Mouse (Mus musculus): ENCODE data around the gene Cldn3. TPM values are rescaled to one million over a fixed set of nuclear protein-coding genes. Genes with fewer than 3 reads are reported as not detected.
A peak's percentile ranks its signal among the peaks of the same experiment; 100 is the strongest.

The Cldn3 gene
- polyA plus RNA-seq, 1 experiment from 2014 or later, result 13.0 TPM

DNA sequence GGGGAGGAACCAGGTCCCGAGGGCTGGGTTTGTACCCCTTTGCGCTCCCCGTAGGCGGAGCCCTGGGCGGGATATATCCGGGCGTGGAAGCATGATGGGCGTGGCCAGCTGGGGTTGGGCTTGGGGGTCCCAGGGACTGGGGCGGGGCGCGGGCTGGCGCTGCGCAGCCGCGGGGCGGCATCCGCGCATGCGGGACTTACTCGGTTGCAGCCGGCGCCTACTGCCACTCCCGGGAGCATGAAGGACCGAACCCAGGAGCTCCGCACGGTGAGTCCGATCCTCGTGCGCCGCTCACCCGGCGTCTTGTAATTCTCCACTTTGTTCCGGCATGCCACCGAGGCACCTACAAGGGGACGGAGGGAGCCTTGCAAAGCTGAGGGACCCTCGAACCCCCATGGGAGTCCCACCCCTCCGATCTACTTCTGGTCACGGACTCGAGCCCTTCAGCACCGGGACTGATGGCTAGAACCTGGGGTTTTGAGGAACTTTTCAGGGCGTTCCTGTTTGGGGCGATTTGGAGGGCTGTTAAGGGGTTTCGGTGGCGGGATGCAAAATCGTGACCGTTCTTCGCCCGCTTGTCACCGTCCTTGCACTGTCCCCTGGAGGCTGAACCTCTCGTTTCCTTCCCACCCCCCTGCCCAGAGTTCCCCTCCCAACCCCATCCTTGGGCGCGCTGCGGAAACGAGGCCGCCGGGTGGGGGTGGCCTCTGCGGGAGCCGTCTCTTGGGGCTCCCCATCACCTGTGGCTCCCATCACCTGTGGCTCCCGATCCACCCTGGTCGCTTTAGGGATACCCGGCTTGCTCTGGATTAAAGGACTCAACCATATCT is 37.5 kb downstream of the Cldn3 start, which contains the start of gene Stx1a:
Gene Stx1a, plus strand, starts transcription at position 139 of the 830 bp plus-strand sequence.
- WGBS, result under 1% methylated on average over 61 of the region's 61 CpGs
- H3K4me2 ChIP-seq (ENCODE audit: low read length), result peak within 1 kb of the TSS; percentile 96
- no peaks in the 10 kb centered on the region for H3K9me3 ChIP-seq (ENCODE audit: control insufficient read depth, low read length)
- H3K4me1 ChIP-seq (replicated peaks; ENCODE audit: control insufficient read depth, insufficient read depth, low read length), result peaks cover 21% of the 10 kb centered on the region
- peak within 1 kb of the TSS; percentile 69 for H3K4me3 ChIP-seq (replicated peaks; ENCODE audit: low read length)
- H3K36me3 ChIP-seq (ENCODE audit: control insufficient read depth, insufficient read depth), result no peaks in the 10 kb centered on the region
- no peaks in the 10 kb centered on the region for H3K27me3 ChIP-seq (replicated peaks; ENCODE audit: control insufficient read depth, insufficient read depth, low read length)
- no peak within 1 kb of the TSS for H3K27ac ChIP-seq (ENCODE audit: low read length)
- ATAC-seq, result peak; percentile 96
- H3K9ac ChIP-seq (replicated peaks; ENCODE audit: low read depth, low read length), result peak within 1 kb of the TSS; percentile 75

DNA sequence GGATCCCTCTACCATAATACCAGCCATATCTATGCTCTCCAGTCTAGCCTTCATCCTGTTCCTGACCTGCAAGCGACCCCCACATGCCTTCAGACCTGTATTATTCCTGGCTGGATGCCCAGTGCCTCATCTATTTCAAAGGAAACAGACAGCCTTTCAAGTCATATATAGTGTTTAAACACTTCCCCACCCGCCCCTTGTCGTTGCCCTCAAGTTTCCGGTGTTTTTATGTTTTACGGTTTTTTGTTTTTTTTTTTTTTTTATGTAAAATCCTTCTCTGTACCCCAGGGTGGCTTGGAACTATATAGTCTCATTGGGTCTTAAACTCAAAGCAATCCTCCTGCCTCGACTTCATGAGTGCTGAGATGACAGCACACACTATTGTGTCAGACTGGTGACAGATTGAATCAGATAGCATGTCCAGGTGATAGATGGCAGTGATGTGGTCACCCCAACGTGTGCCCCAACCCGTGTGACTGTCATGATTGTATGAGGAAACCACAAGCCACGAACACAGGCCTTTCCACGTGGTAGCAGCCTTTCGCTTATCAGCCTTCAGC is 38.7 kb downstream of the Cldn3 start:
- Histone ChIP-seq H3K27me3 (replicated peaks; ENCODE audit: control insufficient read depth, insufficient read depth, low read length) (no peaks in the 10 kb centered on the region), H3K4me2 (ENCODE audit: low read length) (peak overlapping the region; percentile 96; the same call in 1 of the 2 replicates), H3K27ac (ENCODE audit: low read length) (no peak overlapping the region), H3K36me3 (ENCODE audit: control insufficient read depth, insufficient read depth) (no peaks in the 10 kb centered on the region), H3K4me1 (replicated peaks; ENCODE audit: control insufficient read depth, insufficient read depth, low read length) (peaks cover 21% of the 10 kb centered on the region), H3K9me3 (ENCODE audit: control insufficient read depth, low read length) (no peaks in the 10 kb centered on the region), H3K4me3 (replicated peaks; ENCODE audit: low read length) (no peak overlapping the region; the same call in 1 of the 2 replicates), H3K9ac (replicated peaks; ENCODE audit: low read depth, low read length) (no peak overlapping the region)
- 72% methylated on average over 11 of the region's 11 CpGs for WGBS
- ATAC-seq, result no peak

GRCm38 (mm10) chr5:135025899-135026298 is 39.9 kb downstream of the Cldn3 start:
- H3K9ac ChIP-seq (replicated peaks; ENCODE audit: low read depth, low read length), result no peak overlapping the region
- no peak overlapping the region for H3K4me2 ChIP-seq (ENCODE audit: low read length)
- H3K27me3 ChIP-seq (replicated peaks; ENCODE audit: control insufficient read depth, insufficient read depth, low read length), result no peaks in the 10 kb centered on the region
- no peaks in the 10 kb centered on the region for H3K36me3 ChIP-seq (ENCODE audit: control insufficient read depth, insufficient read depth)
- peaks cover 21% of the 10 kb centered on the region for H3K4me1 ChIP-seq (replicated peaks; ENCODE audit: control insufficient read depth, insufficient read depth, low read length)
- ATAC-seq, result no peak
- no peak overlapping the region for H3K4me3 ChIP-seq (replicated peaks; ENCODE audit: low read length)
- WGBS, result 21% methylated on average over 7 of the region's 7 CpGs
- H3K9me3 ChIP-seq (ENCODE audit: control insufficient read depth, low read length), result no peaks in the 10 kb centered on the region
- no peak overlapping the region for H3K27ac ChIP-seq (ENCODE audit: low read length)

GRCm38 (mm10) chr5:135029007-135029854 is 43.2 kb downstream of the Cldn3 start:
- WGBS, result 49% methylated on average over 18 of the region's 18 CpGs
- Histone ChIP-seq H3K9me3 (ENCODE audit: control insufficient read depth, low read length) (no peaks in the 10 kb centered on the region), H3K9ac (replicated peaks; ENCODE audit: low read depth, low read length) (no peak overlapping the region), H3K4me1 (replicated peaks; ENCODE audit: control insufficient read depth, insufficient read depth, low read length) (peaks cover 11% of the 10 kb centered on the region), H3K4me3 (replicated peaks; ENCODE audit: low read length) (no peak overlapping the region), H3K36me3 (ENCODE audit: control insufficient read depth, insufficient read depth) (no peaks in the 10 kb centered on the region), H3K4me2 (ENCODE audit: low read length) (no peak overlapping the region), H3K27me3 (replicated peaks; ENCODE audit: control insufficient read depth, insufficient read depth, low read length) (no peaks in the 10 kb centered on the region), H3K27ac (ENCODE audit: low read length) (no peak overlapping the region)
- no peak for ATAC-seq

DNA sequence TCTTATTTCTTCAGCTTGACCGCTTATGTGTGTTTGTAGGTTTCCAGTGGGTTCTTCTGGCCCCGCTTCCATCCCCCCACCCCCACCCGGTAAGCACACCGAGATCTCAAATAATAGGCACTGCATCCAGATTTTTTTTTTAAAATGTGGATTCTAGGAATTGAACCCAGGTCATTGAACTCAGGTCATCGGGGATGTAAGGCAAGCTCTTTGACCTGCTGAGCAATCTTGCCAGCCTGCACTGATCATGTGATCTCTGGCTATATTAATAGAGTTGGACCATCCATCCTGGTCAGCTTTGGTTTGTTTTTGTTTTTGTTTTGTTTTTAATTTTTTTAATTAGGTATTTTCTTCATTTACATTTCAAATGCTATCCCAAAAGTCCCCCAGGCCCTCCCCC is 46.6 kb downstream of the Cldn3 start:
- WGBS, result 95% methylated on average over 5 of the region's 5 CpGs
- no peak for ATAC-seq
- no peaks in the 10 kb centered on the region for H3K36me3 ChIP-seq (ENCODE audit: control insufficient read depth, insufficient read depth)
- no peaks in the 10 kb centered on the region for H3K4me1 ChIP-seq (replicated peaks; ENCODE audit: control insufficient read depth, insufficient read depth, low read length)
- no peak overlapping the region for H3K9ac ChIP-seq (replicated peaks; ENCODE audit: low read depth, low read length)
- H3K9me3 ChIP-seq (ENCODE audit: control insufficient read depth, low read length), result peaks cover 3% of the 10 kb centered on the region; the same call in 1 of the 2 replicates
- H3K4me3 ChIP-seq (replicated peaks; ENCODE audit: low read length), result no peak overlapping the region
- H3K27ac ChIP-seq (ENCODE audit: low read length), result no peak overlapping the region
- no peak overlapping the region for H3K4me2 ChIP-seq (ENCODE audit: low read length)
- no peaks in the 10 kb centered on the region for H3K27me3 ChIP-seq (replicated peaks; ENCODE audit: control insufficient read depth, insufficient read depth, low read length)

DNA sequence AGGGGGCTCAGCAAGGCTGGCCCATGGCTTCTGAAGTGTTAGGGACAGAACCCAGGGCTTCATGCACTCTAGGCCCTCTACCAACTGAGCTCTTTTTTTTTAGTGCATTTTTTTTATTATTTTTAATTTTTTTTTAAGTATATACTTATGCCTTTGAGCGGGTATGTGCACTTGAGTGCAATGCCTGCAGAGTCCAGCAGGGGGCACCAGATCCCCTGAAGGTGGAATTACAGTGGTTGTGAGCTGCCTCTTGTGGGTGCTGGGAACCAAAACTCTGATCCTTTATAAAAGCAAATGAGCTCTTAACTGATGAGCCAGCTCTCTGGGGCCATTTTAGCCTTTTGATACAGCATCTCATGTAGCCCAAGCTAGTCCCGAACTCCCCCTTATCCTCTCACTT is 48.6 kb downstream of the Cldn3 start:
- Histone ChIP-seq H3K9ac (replicated peaks; ENCODE audit: low read depth, low read length) (no peak overlapping the region), H3K4me1 (replicated peaks; ENCODE audit: control insufficient read depth, insufficient read depth, low read length) (no peaks in the 10 kb centered on the region), H3K27me3 (replicated peaks; ENCODE audit: control insufficient read depth, insufficient read depth, low read length) (no peaks in the 10 kb centered on the region), H3K4me3 (replicated peaks; ENCODE audit: low read length) (no peak overlapping the region), H3K9me3 (ENCODE audit: control insufficient read depth, low read length) (peaks cover 3% of the 10 kb centered on the region; the same call in 1 of the 2 replicates), H3K4me2 (ENCODE audit: low read length) (no peak overlapping the region), H3K36me3 (ENCODE audit: control insufficient read depth, insufficient read depth) (no peaks in the 10 kb centered on the region), H3K27ac (ENCODE audit: low read length) (no peak overlapping the region)
- WGBS, result 98% methylated on average over 2 of the region's 2 CpGs
- ATAC-seq, result no peak

DNA sequence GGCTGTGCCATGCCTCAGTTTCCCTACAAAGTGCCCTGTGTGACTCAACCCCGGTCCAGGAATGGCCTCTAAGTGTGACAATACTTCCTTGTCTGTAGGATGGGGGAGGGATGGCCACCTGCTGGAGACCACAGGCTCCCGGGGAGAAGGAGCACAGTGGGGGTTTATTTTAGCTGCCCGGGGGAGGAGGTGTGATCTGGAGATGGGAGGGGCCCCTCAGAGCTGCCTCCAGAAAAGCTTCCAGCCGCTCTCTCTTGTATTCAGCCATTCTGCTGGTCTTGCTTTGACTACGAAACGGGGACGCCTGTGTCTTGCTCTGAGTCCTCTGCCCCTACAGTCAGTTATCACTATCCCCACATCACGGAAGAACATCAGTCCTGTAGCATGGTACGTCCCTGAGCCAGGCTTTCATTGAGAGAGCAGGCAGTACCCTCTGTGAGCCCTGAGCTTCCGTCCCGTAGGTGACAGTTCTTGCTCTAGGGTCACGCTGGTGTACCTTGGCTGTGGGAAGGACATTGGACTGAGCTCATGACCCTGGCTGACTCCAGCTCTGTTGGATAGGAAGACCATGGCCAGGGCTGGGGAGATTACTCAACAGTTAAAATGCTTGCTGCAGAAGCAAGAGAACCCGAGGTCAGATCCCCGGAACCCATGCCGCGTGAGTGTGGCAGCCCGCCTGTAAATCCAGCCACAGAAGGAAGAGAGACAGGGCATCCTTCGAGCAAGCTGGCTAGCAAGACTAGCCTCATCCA is 49.8 kb downstream of the Cldn3 start:
- Histone ChIP-seq H3K27ac (ENCODE audit: low read length) (no peak overlapping the region), H3K9me3 (ENCODE audit: control insufficient read depth, low read length) (peaks cover 3% of the 10 kb centered on the region; the same call in 1 of the 2 replicates), H3K4me2 (ENCODE audit: low read length) (no peak overlapping the region), H3K4me1 (replicated peaks; ENCODE audit: control insufficient read depth, insufficient read depth, low read length) (no peaks in the 10 kb centered on the region), H3K9ac (replicated peaks; ENCODE audit: low read depth, low read length) (no peak overlapping the region), H3K4me3 (replicated peaks; ENCODE audit: low read length) (no peak overlapping the region), H3K36me3 (ENCODE audit: control insufficient read depth, insufficient read depth) (no peaks in the 10 kb centered on the region), H3K27me3 (replicated peaks; ENCODE audit: control insufficient read depth, insufficient read depth, low read length) (no peaks in the 10 kb centered on the region)
- 67% methylated on average over 18 of the region's 18 CpGs for WGBS
- ATAC-seq, result no peak
